Mouse (Mus musculus) intestine, postnatal 0 days (tissue): ENCODE measurements around the gene Rora. TPM values are rescaled to one million over a fixed set of nuclear protein-coding genes. Genes with fewer than 3 reads are reported as not detected.

Source experiments
- ATAC-seq: fragments of 200-750 bp; cut with Nextera tagmentation; 2 replicates; pipeline ENCODE4 v1.8.0; 2017; ENCODE audit warnings: mild to moderate bottlenecking, moderate TSS enrichment, moderate library complexity
- H3K27ac ChIP-seq: fragments of 300-500 bp; sonication (generic); 2 replicates; pipeline ENCODE4 v1.5.1; 2014; ENCODE audit warnings: mild to moderate bottlenecking, low read depth, low read length, moderate library complexity
- H3K27me3 ChIP-seq: fragments of 300-500 bp; sonication (generic); replicated peaks from 2 replicates; pipeline ENCODE4 v1.6.1; 2014; ENCODE audit warnings: low read length, mixed read lengths; ENCODE audit not compliant: control insufficient read depth, insufficient read depth
- H3K36me3 ChIP-seq: fragments of 300-500 bp; sonication (generic); 2 replicates; pipeline ENCODE4 v1.6.1; 2014; ENCODE audit warnings: mild to moderate bottlenecking, moderate library complexity; ENCODE audit not compliant: control insufficient read depth, insufficient read depth
- H3K4me1 ChIP-seq: fragments of 300-500 bp; sonication (generic); replicated peaks from 2 replicates; pipeline ENCODE4 v1.6.1; 2014; ENCODE audit warnings: antibody characterized with exemption, low read length, mixed read lengths; ENCODE audit not compliant: control insufficient read depth, insufficient read depth
- H3K4me2 ChIP-seq: fragments of 300-500 bp; sonication (generic); replicated peaks from 2 replicates; pipeline ENCODE4 v1.6.1; 2014; ENCODE audit warnings: low read depth, mild to moderate bottlenecking, moderate library complexity
- H3K4me3 ChIP-seq: fragments of 300-500 bp; sonication (generic); 2 replicates; pipeline ENCODE4 v1.5.1; 2014; ENCODE audit warnings: low read depth, low read length
- H3K9ac ChIP-seq: fragments of 300-500 bp; sonication (generic); 2 replicates; pipeline ENCODE4 v1.6.1; 2014; ENCODE audit warnings: mild to moderate bottlenecking, low read depth, low read length
- H3K9me3 ChIP-seq: fragments of 300-500 bp; sonication (generic); 2 replicates; pipeline ENCODE4 v1.6.1; 2016; ENCODE audit warnings: mixed run types; ENCODE audit not compliant: control insufficient read depth
- CTCF ChIP-seq: sonication (generic); IDR thresholded peaks from 2 replicates; pipeline ENCODE4 v1.5.1; 2016; ENCODE audit warnings: low read depth, mild to moderate bottlenecking, control low read depth, antibody characterized with exemption, moderate library complexity
- WGBS: fragments of 180-500 bp; shearing (Covaris S2); extraction: QIAGEN DNeasy Blood & Tissue Kit; methylation state at CpG from one replicate; pipeline ENCODE4 v1.1.7; 2014; 5-methylcytosine and 5-hydroxymethylcytosine counted together
- polyA plus RNA-seq: library from polyadenylated mRNA; unstranded; fragments of >200 nt; fragmentation: Nextera tagmentation; extraction: Ambion mirVana; gene quantifications from 2 replicates; pipeline ENCODE4 v1.2.1, GENCODE M21; 2015

Gene Rora
- polyA plus RNA-seq, 1 experiment from 2014 or later, result 4.7 TPM

GRCm38 (mm10) chr9:69354228-69354627 is 700.6 kb downstream of the Rora start:
- no peak overlapping the region for H3K9ac ChIP-seq
- no peak for TF ChIP-seq CTCF
- ATAC-seq, result no peak
- WGBS, result 80% methylated on average over 6 of the region's 6 CpGs
- no peaks in the 10 kb centered on the region for H3K9me3 ChIP-seq
- H3K36me3 ChIP-seq, result no peaks in the 10 kb centered on the region
- H3K27me3 ChIP-seq, result no peaks in the 10 kb centered on the region
- no peak overlapping the region for H3K27ac ChIP-seq
- no peak overlapping the region for H3K4me2 ChIP-seq
- no peaks in the 10 kb centered on the region for H3K4me1 ChIP-seq
- no peak overlapping the region for H3K4me3 ChIP-seq

GRCm38 (mm10) chr9:69357834-69358233 is 704.2 kb downstream of the Rora start:
- no peak overlapping the region for H3K4me2 ChIP-seq
- H3K36me3 ChIP-seq, result no peaks in the 10 kb centered on the region
- H3K9me3 ChIP-seq, result no peaks in the 10 kb centered on the region
- H3K9ac ChIP-seq, result no peak overlapping the region
- TF ChIP-seq CTCF, result peak; percentile 92
- WGBS, result 33% methylated on average over 3 of the region's 3 CpGs
- H3K4me3 ChIP-seq, result no peak overlapping the region
- no peaks in the 10 kb centered on the region for H3K4me1 ChIP-seq
- no peak overlapping the region for H3K27ac ChIP-seq
- H3K27me3 ChIP-seq, result no peaks in the 10 kb centered on the region
- ATAC-seq, result no peak

- H3K27ac ChIP-seq, result no peak overlapping the region
- no peak for ATAC-seq
- WGBS, result 89% methylated on average over 6 of the region's 6 CpGs
Measured at GRCm38 (mm10) chr9:69358797-69359196, 705.2 kb downstream of the Rora start.

GRCm38 (mm10) chr9:69361951-69362445 is 708.4 kb downstream of the Rora start:
- H3K4me2 ChIP-seq, result no peak overlapping the region
- no peaks in the 10 kb centered on the region for H3K27me3 ChIP-seq
- no peak for ATAC-seq
- no peaks in the 10 kb centered on the region for H3K9me3 ChIP-seq
- no peak overlapping the region for H3K9ac ChIP-seq
- no peak overlapping the region for H3K27ac ChIP-seq
- no peak overlapping the region for H3K4me3 ChIP-seq
- WGBS, result 82% methylated on average over 8 of the region's 8 CpGs
- TF ChIP-seq CTCF, result no peak
- no peaks in the 10 kb centered on the region; the same call in 1 of the 2 replicates for H3K36me3 ChIP-seq
- H3K4me1 ChIP-seq, result no peaks in the 10 kb centered on the region

More at GRCm38 (mm10) chr9:69358797-69359196, 705.2 kb downstream of the Rora start:
- H3K36me3 ChIP-seq, result no peaks in the 10 kb centered on the region
- no peak overlapping the region for H3K9ac ChIP-seq
- no peaks in the 10 kb centered on the region for H3K27me3 ChIP-seq
- TF ChIP-seq CTCF, result no peak
- H3K4me1 ChIP-seq, result no peaks in the 10 kb centered on the region
- no peak overlapping the region for H3K4me3 ChIP-seq
- H3K9me3 ChIP-seq, result no peaks in the 10 kb centered on the region
- H3K4me2 ChIP-seq, result no peak overlapping the region

GRCm38 (mm10) chr9:69362766-69363165 is 709.2 kb downstream of the Rora start:
- H3K9ac ChIP-seq, result no peak overlapping the region
- 48% methylated on average over 4 of the region's 4 CpGs for WGBS
- H3K4me2 ChIP-seq, result no peak overlapping the region
- no peaks in the 10 kb centered on the region for H3K4me1 ChIP-seq
- TF ChIP-seq CTCF, result no peak
- no peaks in the 10 kb centered on the region for H3K27me3 ChIP-seq
- no peak overlapping the region for H3K4me3 ChIP-seq
- ATAC-seq, result no peak
- H3K27ac ChIP-seq, result no peak overlapping the region
- H3K36me3 ChIP-seq, result no peaks in the 10 kb centered on the region; the same call in 1 of the 2 replicates
- no peaks in the 10 kb centered on the region for H3K9me3 ChIP-seq

- H3K4me1 ChIP-seq, result no peaks in the 10 kb centered on the region
- no peak overlapping the region for H3K4me2 ChIP-seq
- H3K27me3 ChIP-seq, result no peaks in the 10 kb centered on the region
- ATAC-seq, result no peak
- H3K9me3 ChIP-seq, result no peaks in the 10 kb centered on the region
- WGBS, result 68% methylated on average over 16 of the region's 16 CpGs
- H3K4me3 ChIP-seq, result no peak overlapping the region
- H3K9ac ChIP-seq, result no peak overlapping the region
- TF ChIP-seq CTCF, result no peak
- no peaks in the 10 kb centered on the region; the same call in 1 of the 2 replicates for H3K36me3 ChIP-seq
- no peak overlapping the region for H3K27ac ChIP-seq
Measured at GRCm38 (mm10) chr9:69364117-69364516, 710.5 kb downstream of the Rora start.

- Histone ChIP-seq H3K9me3 (no peaks in the 10 kb centered on the region), H3K36me3 (no peaks in the 10 kb centered on the region; the same call in 1 of the 2 replicates), H3K4me3 (no peak overlapping the region), H3K27me3 (no peaks in the 10 kb centered on the region), H3K27ac (no peak overlapping the region), H3K4me1 (no peaks in the 10 kb centered on the region), H3K9ac (no peak overlapping the region), H3K4me2 (no peak overlapping the region)
- no peak for ATAC-seq
- WGBS, result 74% methylated on average over 4 of the region's 4 CpGs
- TF ChIP-seq CTCF, result no peak
Measured at GRCm38 (mm10) chr9:69367055-69367454, 713.5 kb downstream of the Rora start.
